8 mouse cellular contexts compared by ENCODE assay signal in genomic region chr12:8817467-8818232, GRCm38 (mm10). TPM values are rescaled to one million over a fixed set of nuclear protein-coding genes. Genes with fewer than 3 reads are reported as not detected.
DNase-seq lines count a peak whose midpoint lies in the region; ATAC-seq and TF ChIP-seq lines count a peak whose summit lies in the region.

No protein-coding gene starts in this region.

- H3K4me1 ChIP-seq in heart, embryonic 15.5 days (replicated peaks) = peaks cover 9% of the 10 kb centered on the region
- no peaks in the 10 kb centered on the region for H3K4me1 ChIP-seq in lung, postnatal 0 days (ENCODE audit: insufficient read depth, low read depth, low read length)

- H3K4me2 ChIP-seq in heart, embryonic 15.5 days = no peak overlapping the region
- 0 out of 2 replicates have a peak overlapping the region, but pooled peaks have one; percentile 12 for H3K4me2 ChIP-seq in lung, postnatal 0 days (replicated peaks; ENCODE audit: low read depth, low read length)

- H3K4me3 ChIP-seq in heart, embryonic 15.5 days = no peak overlapping the region
- no peak overlapping the region for H3K4me3 ChIP-seq in lung, postnatal 0 days (ENCODE audit: low read depth, low read length)

- no peak overlapping the region for H3K9ac ChIP-seq in heart, embryonic 15.5 days
- H3K9ac ChIP-seq in lung, postnatal 0 days (replicated peaks; ENCODE audit: low read depth) = no peak overlapping the region

- H3K36me3 ChIP-seq in heart, embryonic 15.5 days = no peaks in the 10 kb centered on the region
- no peaks in the 10 kb centered on the region for H3K36me3 ChIP-seq in lung, postnatal 0 days (ENCODE audit: insufficient read depth, low read length)

- peak; percentile 17 for DNase-seq in adrenal gland, postnatal 10 days
- DNase-seq in adrenal gland, adult 8-10 months = no peak
- peak; percentile 29 for DNase-seq in ovary, adult 18-20 months (ENCODE audit: low spot score)
- DNase-seq in ovary, postnatal 10 days (ENCODE audit: low spot score) = no peak
- DNase-seq in lung, postnatal 0 days (ENCODE audit: low spot score) = peak; percentile 74
- peak; percentile 55 for DNase-seq in testis, postnatal 10 days (ENCODE audit: low spot score)
- no peak for DNase-seq in layer of hippocampus, postnatal 36 days

- H3K27ac ChIP-seq in heart, embryonic 15.5 days = no peak overlapping the region
- H3K27ac ChIP-seq in lung, postnatal 0 days (ENCODE audit: low read length) = no peak overlapping the region

- no peak for TF ChIP-seq CTCF in lung, postnatal 0 days (IDR thresholded peaks at IDR 0.05)

- WGBS in heart, embryonic 15.5 days = 30% methylated on average over 13 of the region's 13 CpGs
- 21% methylated on average over 13 of the region's 13 CpGs for WGBS in lung, postnatal 0 days

- peak; percentile 59 for ATAC-seq in heart, embryonic 15.5 days (replicated peaks; ENCODE audit: insufficient number of reproducible peaks, insufficient read depth, low FRiP score, low read depth)
- peak; percentile 89 for ATAC-seq in lung, postnatal 0 days

- TF ChIP-seq EP300 in lung, postnatal 0 days (IDR thresholded peaks at IDR 0.05) = no peak

- no peaks in the 10 kb centered on the region for H3K27me3 ChIP-seq in heart, embryonic 15.5 days
- no peaks in the 10 kb centered on the region for H3K27me3 ChIP-seq in lung, postnatal 0 days (replicated peaks; ENCODE audit: insufficient read depth, low read length)

- H3K9me3 ChIP-seq in heart, embryonic 15.5 days (replicated peaks) = no peaks in the 10 kb centered on the region
- H3K9me3 ChIP-seq in lung, postnatal 0 days (ENCODE audit: low read length) = no peaks in the 10 kb centered on the region

RNA-seq across cellular contexts. Expression of gene Sdc1, which starts 46.5 kb away (rescaled TPM):
- total RNA-seq in adrenal gland, postnatal 10 days (2021) = 10 to 100 TPM; 27.2 to 42.0 TPM
- 10 to 100 TPM in 2 of 4 experiments, 1 to 10 TPM in 2; 7.4 to 21.2 (median 10.8) TPM for total RNA-seq in adrenal gland, adult 8-10 months (2022)
- polyA plus RNA-seq in heart, embryonic 15.5 days (2015; fragmentation: Nextera tagmentation; extraction: Ambion mirVana) = 33.9 and 48.6 TPM in 2 replicates
- 303 and 306 TPM in 2 replicates for polyA plus RNA-seq in lung, postnatal 0 days (2015; fragmentation: Nextera tagmentation; extraction: Ambion mirVana)
- total RNA-seq in layer of hippocampus, postnatal 36 days (2021) = 1 to 10 TPM in 1 of 2 experiments, under 1 TPM in 1; 0.52 to 1.4 TPM

Comparison
In these comparisons a context has a peak if more than half of its experiments do, and no peak if none do; other contexts are left out.
1. DNase-seq: peak in adrenal gland, postnatal 10 days (single experiment), ovary, adult 18-20 months (single experiment), lung, postnatal 0 days (single experiment) and testis, postnatal 10 days (single experiment); none in adrenal gland, adult 8-10 months (single experiment), ovary, postnatal 10 days (single experiment) and layer of hippocampus, postnatal 36 days (0 of 2).